ENCODE assay signal across 7 mouse cellular contexts in genomic region chr7:79466053-79466901, GRCm38 (mm10). TPM values are rescaled to one million over a fixed set of nuclear protein-coding genes. Genes with fewer than 3 reads are reported as not detected.
DNase-seq lines count a peak whose midpoint lies in the region; ATAC-seq lines count a peak whose summit lies in the region.

TSS of gene Polg (minus strand) at chr7:79466362.

- H3K36me3 ChIP-seq in embryonic facial prominence, embryonic 12.5 days = peaks cover 16% of the 10 kb centered on the region
- peaks cover 4% of the 10 kb centered on the region; the same call in 1 of the 2 replicates for H3K36me3 ChIP-seq in limb, embryonic 11.5 days (ENCODE audit: control insufficient read depth, insufficient read depth, low read length)
- peaks cover 15% of the 10 kb centered on the region; the same call in 1 of the 2 replicates for H3K36me3 ChIP-seq in midbrain, embryonic 14.5 days (ENCODE audit: control insufficient read depth, insufficient read depth, low read length)

- under 1% methylated on average over 76 of the region's 76 CpGs for WGBS in embryonic facial prominence, embryonic 12.5 days
- under 1% methylated on average over 75 of the region's 76 CpGs for WGBS in limb, embryonic 11.5 days
- WGBS in midbrain, embryonic 14.5 days = under 1% methylated on average over 76 of the region's 76 CpGs

- H3K4me2 ChIP-seq in embryonic facial prominence, embryonic 12.5 days (replicated peaks) = peak within 1 kb of the TSS; percentile 94
- H3K4me2 ChIP-seq in limb, embryonic 11.5 days (ENCODE audit: low read depth, severe bottlenecking) = peak within 1 kb of the TSS; percentile 92
- H3K4me2 ChIP-seq in midbrain, embryonic 14.5 days (ENCODE audit: low read length) = peak within 1 kb of the TSS; percentile 69

- peak; percentile 92 for ATAC-seq in embryonic facial prominence, embryonic 12.5 days (ENCODE audit: insufficient number of reproducible peaks, insufficient read depth, low FRiP score, low TSS enrichment)
- ATAC-seq in limb, embryonic 11.5 days (ENCODE audit: insufficient number of reproducible peaks, low FRiP score, low TSS enrichment, low read depth) = peak; percentile 93
- peak; percentile 94 for ATAC-seq in midbrain, embryonic 14.5 days (ENCODE audit: low FRiP score, low TSS enrichment)

- DNase-seq in adrenal gland, postnatal 25 days = peak; percentile 98
- peak; percentile 100 for DNase-seq in heart, adult 11 months
- peak; percentile 100 for DNase-seq in kidney, adult 18-20 months
- peak; percentile 100 for DNase-seq in limb, embryonic 11.5 days (ENCODE audit: low spot score)
- peak; percentile 98 for DNase-seq in midbrain, embryonic 14.5 days
- peak; percentile 96 to 98 for DNase-seq in spleen, adult 18-20 months

- peak within 1 kb of the TSS; percentile 76 for H3K9ac ChIP-seq in embryonic facial prominence, embryonic 12.5 days
- peak within 1 kb of the TSS; percentile 77 for H3K9ac ChIP-seq in limb, embryonic 11.5 days (ENCODE audit: low read length)
- peak within 1 kb of the TSS; percentile 78 for H3K9ac ChIP-seq in midbrain, embryonic 14.5 days (replicated peaks; ENCODE audit: low read length)

- H3K4me1 ChIP-seq in embryonic facial prominence, embryonic 12.5 days = peaks cover 19% of the 10 kb centered on the region
- H3K4me1 ChIP-seq in limb, embryonic 11.5 days (ENCODE audit: control insufficient read depth, insufficient read depth, low read length) = peaks cover 11% of the 10 kb centered on the region
- peaks cover 19% of the 10 kb centered on the region for H3K4me1 ChIP-seq in midbrain, embryonic 14.5 days (ENCODE audit: control insufficient read depth, insufficient read depth, low read length)

- H3K27me3 ChIP-seq in embryonic facial prominence, embryonic 12.5 days = peaks cover 9% of the 10 kb centered on the region
- H3K27me3 ChIP-seq in limb, embryonic 11.5 days (ENCODE audit: control insufficient read depth, insufficient read depth, low read length) = no peaks in the 10 kb centered on the region
- 0 out of 2 replicates have a peak, but pooled peaks cover 5% of the 10 kb centered on the region for H3K27me3 ChIP-seq in midbrain, embryonic 14.5 days (ENCODE audit: control insufficient read depth, insufficient read depth, low read length)

- no peaks in the 10 kb centered on the region for H3K9me3 ChIP-seq in embryonic facial prominence, embryonic 12.5 days
- no peaks in the 10 kb centered on the region for H3K9me3 ChIP-seq in limb, embryonic 11.5 days (ENCODE audit: control insufficient read depth, low read length)
- no peaks in the 10 kb centered on the region for H3K9me3 ChIP-seq in midbrain, embryonic 14.5 days (ENCODE audit: control insufficient read depth, low read length)

- peak within 1 kb of the TSS; percentile 84 for H3K27ac ChIP-seq in embryonic facial prominence, embryonic 12.5 days
- peak within 1 kb of the TSS; percentile 31 for H3K27ac ChIP-seq in limb, embryonic 11.5 days (replicated peaks; ENCODE audit: low read depth, low read length)
- H3K27ac ChIP-seq in midbrain, embryonic 14.5 days (replicated peaks; ENCODE audit: low read depth, low read length) = peak within 1 kb of the TSS; percentile 82

- H3K4me3 ChIP-seq in embryonic facial prominence, embryonic 12.5 days = peak within 1 kb of the TSS; percentile 82
- peak within 1 kb of the TSS; percentile 79 for H3K4me3 ChIP-seq in limb, embryonic 11.5 days (ENCODE audit: low read depth, low read length)
- H3K4me3 ChIP-seq in midbrain, embryonic 14.5 days (replicated peaks; ENCODE audit: low read depth, low read length) = peak within 1 kb of the TSS; percentile 89

RNA-seq across cellular contexts. Expression of gene Polg, which starts in this region (rescaled TPM):
- total RNA-seq in adrenal gland, postnatal 25 days (2021) = 61.6 and 81.1 TPM in 2 replicates
- polyA plus RNA-seq in embryonic facial prominence, embryonic 12.5 days (2016; fragmentation: Nextera tagmentation; extraction: Ambion mirVana) = 42.3 and 42.5 TPM in 2 replicates
- polyA plus RNA-seq in limb, embryonic 11.5 days (2014; fragmentation: Nextera tagmentation; extraction: Ambion mirVana) = 32.1 and 36.6 TPM in 2 replicates
- polyA plus RNA-seq in midbrain, embryonic 14.5 days (2014; fragmentation: Nextera tagmentation; extraction: Ambion mirVana) = 20.2 and 24.7 TPM in 2 replicates

Comparison
In these comparisons a context has a peak if more than half of its experiments do, and no peak if none do; other contexts are left out.
1. Peak in every context shown above with its lines: DNase-seq, ATAC-seq, H3K4me3 ChIP-seq and H3K27ac ChIP-seq.
2. H3K27ac ChIP-seq: peak in every context shown above with its lines; median percentile 84 in embryonic facial prominence, embryonic 12.5 days; 82 in midbrain, embryonic 14.5 days; 31 in limb, embryonic 11.5 days.